Mouse (Mus musculus) lung, postnatal 0 days (tissue): ENCODE data around the gene Rsbn1l.

Experiments
- CTCF ChIP-seq: IDR thresholded peaks from 2 replicates; pipeline ENCODE4 v1.5.1; 2016; ENCODE audit warnings: antibody characterized with exemption, mild to moderate bottlenecking
- EP300 ChIP-seq: IDR thresholded peaks from 2 replicates; pipeline ENCODE4 v1.6.1; 2016; ENCODE audit warnings: antibody characterized with exemption, mild to moderate bottlenecking, control low read depth

GRCm38 (mm10) chr5:20911741-20912140, 44.5 kb downstream of the Rsbn1l start:
- no peak for TF ChIP-seq EP300
- no peak for TF ChIP-seq CTCF
